Mouse (Mus musculus) megakaryocyte, embryonic 14.5 days (primary cell): ENCODE results near the gene Gm10322.

ENCODE experiments used
- FLI1 ChIP-seq: IDR thresholded peaks from 2 replicates; pipeline ENCODE4 v1.6.1; 2012; ENCODE audit warnings: low read length, inconsistent platforms, mixed read lengths
- GATA1 ChIP-seq: IDR thresholded peaks from 3 replicates; pipeline ENCODE4 v1.6.1; 2012; ENCODE audit warnings: mixed read lengths, low read length, inconsistent platforms, borderline replicate concordance

DNA sequence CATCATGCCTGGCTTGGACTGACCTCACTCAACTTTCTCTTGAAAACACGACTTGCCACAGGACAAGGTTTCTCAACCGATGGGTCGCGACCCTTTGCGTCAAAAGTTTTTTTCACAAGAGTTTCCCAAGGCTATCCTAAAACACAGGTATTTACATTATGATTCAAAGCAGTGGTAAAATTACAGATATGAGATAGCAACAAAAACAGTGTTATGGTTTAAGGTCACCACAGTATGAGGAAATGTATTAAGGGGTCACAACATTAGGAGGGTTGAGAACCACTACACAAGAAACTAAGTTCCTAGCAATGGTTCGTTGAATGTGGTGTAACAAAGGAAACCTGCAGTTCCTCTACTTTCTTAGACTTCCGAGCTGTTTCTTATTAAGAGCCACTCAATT is 1.9 kb downstream of the Gm10322 start:
- TF ChIP-seq GATA1 (no peak), FLI1 (no peak)
